Mouse (Mus musculus) left cerebral cortex, adult 18-20 months (tissue): ENCODE results near the gene Defb11. TPM values are rescaled to one million over a fixed set of nuclear protein-coding genes. Genes with fewer than 3 reads are reported as not detected.
"Not testable (repeated sequence)": the region's sequence is repeated elsewhere in the genome, so short reads cannot be mapped to it uniquely, and the experiment has no call there.

ENCODE experiments used
- DNase-seq, 2 experiments: peaks; one replicate each; pipeline ENCODE4 v3.0.0; 2021 to 2022; ENCODE audit warnings: low spot score in 2 of 2, mixed read lengths in 1 of 2
- long read RNA-seq, 2 experiments: library from polyadenylated mRNA; stranded (forward); transcript quantifications; one replicate each; pipeline ENCODE4 v2.0.0; 2021
- total RNA-seq, 2 experiments: library from RNA; stranded (reverse); gene quantifications; 2 replicates each; pipeline ENCODE4 v1.2.3; 2021

Defb11 gene
- not detected for total RNA-seq
- long read RNA-seq, experiment 1: 0 reads
- long read RNA-seq, experiment 2: 0 reads

DNA sequence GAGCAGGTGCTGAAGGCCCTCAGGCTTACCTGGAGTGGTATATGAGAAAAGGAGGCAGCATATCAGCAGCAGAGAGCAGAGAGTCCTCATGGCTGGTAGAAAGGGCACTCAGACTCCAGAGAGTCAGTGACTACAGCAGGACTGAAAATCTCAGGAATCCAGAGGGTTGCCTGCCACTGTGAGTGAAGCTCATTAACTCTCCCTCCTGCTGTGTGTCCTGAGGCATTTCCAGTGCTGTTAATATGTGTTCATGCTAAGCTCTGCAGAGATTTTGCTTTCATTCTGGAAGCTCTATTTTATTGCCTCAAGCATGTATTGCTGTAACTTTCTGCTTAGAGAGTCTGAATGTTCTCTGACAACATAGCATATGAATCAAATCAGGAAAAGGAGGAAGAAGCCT is at the start of gene Defb11:
Gene Defb11 (minus strand): TSS at position 123 of the 400 bp plus-strand sequence.
- not testable (repeated sequence) for DNase-seq

DNA sequence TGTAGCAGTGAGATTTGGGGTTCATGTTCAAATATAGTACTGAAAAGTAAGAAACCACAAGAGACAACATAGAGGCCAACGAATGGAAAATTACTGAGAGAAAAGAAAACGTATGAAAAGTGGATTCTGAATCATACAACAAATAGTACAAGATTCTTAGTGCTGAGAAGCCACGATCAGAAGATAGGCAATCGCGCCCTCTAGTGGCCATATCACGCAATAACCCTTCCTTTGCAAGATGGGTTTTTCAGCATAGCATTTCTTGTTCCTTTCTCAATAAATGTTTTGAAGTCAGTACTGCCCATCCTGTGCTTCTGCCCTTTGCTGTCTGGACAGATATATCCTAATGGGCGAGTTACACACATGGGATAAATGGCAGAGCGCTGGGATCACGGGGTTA is 49.1 kb upstream of the Defb11 start:
- DNase-seq: peak; percentile 59 to 69

GRCm38 (mm10) chr8:21947311-21948017 is 41.3 kb upstream of the Defb11 start:
- DNase-seq: no peak

DNA sequence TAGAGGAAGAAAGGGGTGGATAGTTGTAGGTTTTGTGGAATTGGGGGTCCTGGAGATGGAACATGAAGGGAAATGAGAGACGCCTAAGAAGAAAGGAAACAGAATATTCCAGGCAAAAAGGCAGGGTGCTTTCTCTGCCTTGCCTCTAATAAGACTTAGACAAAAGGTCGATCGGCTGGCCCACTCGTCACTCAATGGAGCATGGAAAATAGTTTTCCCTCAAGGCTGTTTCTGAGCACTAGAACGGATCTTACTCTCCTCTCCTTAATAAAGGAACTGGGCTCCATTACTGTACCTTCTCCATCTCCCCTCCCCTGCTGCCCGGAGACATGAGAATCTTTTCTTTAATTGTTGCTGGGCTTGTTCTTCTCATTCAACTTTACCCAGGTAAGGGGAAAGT is 40.2 kb upstream of the Defb11 start, which contains the start of gene Defb13:
Gene Defb13 (plus strand): TSS at position 301 of the 400 bp plus-strand sequence.
- DNase-seq: no peak

- DNase-seq: not testable (repeated sequence)
Measured at GRCm38 (mm10) chr8:21938052-21938451, 31.8 kb upstream of the Defb11 start, which contains the start of gene Defb35. TSS of gene Defb35 (plus strand) at chr8:21938352.

DNA sequence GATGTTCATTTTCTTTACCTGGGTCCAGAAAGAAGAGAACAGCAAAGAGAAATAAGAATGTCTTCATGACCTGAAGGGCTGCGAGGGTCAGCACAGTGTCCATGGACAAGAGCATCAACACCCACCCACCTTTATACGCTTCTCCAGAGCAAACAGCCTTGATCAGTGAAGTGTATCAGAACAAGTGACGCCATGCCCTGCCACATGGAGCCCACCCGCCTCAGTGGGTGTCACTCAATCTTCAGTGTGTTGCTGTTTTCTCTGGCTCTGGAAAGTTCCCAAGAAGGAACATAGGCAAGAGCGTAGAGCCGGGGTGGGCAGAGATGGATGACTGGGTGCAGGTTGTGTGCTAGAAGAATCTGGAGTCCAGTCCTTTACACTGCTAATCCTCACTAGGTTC is 26.4 kb upstream of the Defb11 start, which contains the start of gene Defb15:
Gene Defb15 (minus strand): TSS at position 101 of the 400 bp plus-strand sequence.
- DNase-seq: no peak

DNA sequence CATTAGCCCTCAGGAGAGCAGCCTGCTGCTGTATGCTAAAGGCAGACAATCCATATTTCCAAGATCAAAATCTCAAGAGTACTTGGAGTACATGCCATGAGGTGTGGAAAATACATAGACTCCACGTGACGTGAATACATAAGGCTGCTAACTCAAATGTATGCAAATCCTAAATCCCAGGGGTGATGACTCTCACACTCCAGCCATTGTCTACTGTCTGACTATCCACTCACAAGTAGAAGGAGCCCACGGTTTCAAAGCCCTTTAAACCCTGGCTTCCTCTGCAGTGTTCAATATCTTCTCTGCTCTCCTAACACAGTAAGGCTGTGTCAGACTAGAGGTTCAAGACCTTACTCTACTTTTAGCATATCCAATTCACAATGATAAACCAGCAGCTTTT is 24.5 kb upstream of the Defb11 start:
- DNase-seq: not testable (repeated sequence)

DNA sequence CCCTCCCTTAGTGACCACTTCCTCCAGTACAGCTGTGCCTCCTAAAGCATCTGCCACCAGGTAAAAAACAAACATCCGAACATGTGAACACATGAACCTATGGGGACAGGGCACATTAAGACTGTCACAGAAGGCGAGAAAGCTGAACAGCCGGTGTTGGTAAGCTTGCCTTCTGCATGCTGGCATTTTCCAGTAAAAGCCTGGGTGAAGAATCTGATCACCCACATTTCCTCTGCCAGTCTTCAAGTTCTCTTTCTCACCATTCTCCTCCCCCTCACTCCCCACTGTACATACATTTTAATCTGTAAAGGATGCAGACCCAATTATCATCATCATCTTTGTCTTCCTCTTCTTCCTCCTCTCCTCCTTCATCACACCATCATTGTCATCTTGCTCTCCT is 9.4 kb upstream of the Defb11 start:
- peak in 1 of 2 experiments; percentile 28 for DNase-seq

- no peak for DNase-seq
Measured at GRCm38 (mm10) chr8:21912554-21912953, 6.3 kb upstream of the Defb11 start.

GRCm38 (mm10) chr8:21911931-21912330 is 5.7 kb upstream of the Defb11 start:
- no peak for DNase-seq

DNA sequence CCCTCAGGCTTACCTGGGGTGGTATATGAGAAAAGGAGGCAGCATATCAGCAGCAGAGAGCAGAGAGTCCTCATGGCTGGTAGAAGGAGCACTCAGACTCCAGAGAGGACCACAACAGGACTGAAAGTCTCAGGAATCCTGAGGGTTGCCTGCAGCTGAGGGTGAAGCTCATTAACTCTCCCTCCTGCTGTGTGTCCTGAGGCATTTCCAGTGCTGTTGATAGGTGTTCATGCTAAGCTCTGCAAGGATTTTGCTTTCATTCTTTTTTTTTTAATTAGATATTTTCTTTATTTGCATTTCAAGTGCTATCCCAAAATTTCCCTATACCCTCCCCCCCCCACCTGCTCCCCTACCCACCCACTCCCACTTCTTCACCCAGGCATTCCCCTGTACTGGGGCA is 20.9 kb downstream of the Defb11 start, which contains the start of gene Defb9:
Gene Defb9 (minus strand): TSS at position 101 of the 400 bp plus-strand sequence.
- DNase-seq: not testable (repeated sequence)

- not testable (repeated sequence) for DNase-seq
Measured at GRCm38 (mm10) chr8:21858586-21858985, 47.6 kb downstream of the Defb11 start, which contains the start of gene Defb10. TSS of gene Defb10 (plus strand) at chr8:21858901.

Other genes with a start within 250 kb of the Defb11 start
- not detected for gene Defa34, start 240.6 kb downstream of the Defb11 start, total RNA-seq
- gene AY761184, start 202.8 kb downstream of the Defb11 start, total RNA-seq: not detected
- not detected for gene Defa24, start 171.9 kb downstream of the Defb11 start, total RNA-seq
- not detected for gene Defb50, start 82.9 kb downstream of the Defb11 start, total RNA-seq
- gene Defb2, start 66.5 kb downstream of the Defb11 start, total RNA-seq: not detected
- gene Defb10, start 47.5 kb downstream of the Defb11 start, total RNA-seq: not detected
- gene Defb9, start 21.0 kb downstream of the Defb11 start, total RNA-seq: not detected
- gene Defb15, start 26.3 kb upstream of the Defb11 start, total RNA-seq: not detected
- gene Defb35, start 31.9 kb upstream of the Defb11 start, total RNA-seq: not detected
- not detected for gene Defb13, start 40.4 kb upstream of the Defb11 start, total RNA-seq
- not detected for gene Fam90a1a, start 52.3 kb upstream of the Defb11 start, total RNA-seq
- not detected for gene Ccdc70, start 63.4 kb upstream of the Defb11 start, total RNA-seq
- gene Atp7b, start 153.9 kb upstream of the Defb11 start, total RNA-seq: 1 to 10 TPM; 1.4 to 2.0 TPM
- 10 to 100 TPM; 29.6 to 36.1 TPM for gene Alg11, start 154.3 kb upstream of the Defb11 start, total RNA-seq
- gene Nek5, start 218.6 kb upstream of the Defb11 start, total RNA-seq: not detected